ENCODE assay signal across 7 mouse cellular contexts in genomic region chr7:28576271-28576914, GRCm38 (mm10). TPM values are rescaled to one million over a fixed set of nuclear protein-coding genes. Genes with fewer than 3 reads are reported as not detected.
A peak's percentile ranks its signal among the peaks of the same experiment; 100 is the strongest.
DNase-seq lines count a peak whose midpoint lies in the region; ATAC-seq and TF ChIP-seq lines count a peak whose summit lies in the region.

No protein-coding gene starts in this region.

- H3K4me2 ChIP-seq in kidney, embryonic 14.5 days (replicated peaks; ENCODE audit: low read depth, low read length) = no peak overlapping the region
- H3K4me2 ChIP-seq in liver, embryonic 16.5 days (ENCODE audit: low read depth, low read length) = peak overlapping the region; percentile 43
- H3K4me2 ChIP-seq in stomach, postnatal 0 days (replicated peaks; ENCODE audit: low read depth) = peak overlapping the region; percentile 37

- peaks cover 98% of the 10 kb centered on the region for H3K4me1 ChIP-seq in G1E (ENCODE audit: insufficient read depth, low read depth, low read length)
- peaks cover 65% of the 10 kb centered on the region for H3K4me1 ChIP-seq in kidney, embryonic 14.5 days (ENCODE audit: control insufficient read depth, insufficient read depth, low read length)
- H3K4me1 ChIP-seq in liver, embryonic 16.5 days (ENCODE audit: control insufficient read depth, low read depth, low read length) = peaks cover 99% of the 10 kb centered on the region
- H3K4me1 ChIP-seq in stomach, postnatal 0 days (replicated peaks; ENCODE audit: control insufficient read depth, insufficient read depth) = peaks cover 16% of the 10 kb centered on the region

- TF ChIP-seq EP300 in stomach, postnatal 0 days (optimal IDR thresholded peaks at IDR 0.05) = no peak

- WGBS in kidney, embryonic 14.5 days = 72% methylated on average over 5 of the region's 5 CpGs
- 44% methylated on average over 5 of the region's 5 CpGs for WGBS in liver, embryonic 16.5 days (ENCODE audit: insufficient replicate concordance)
- WGBS in stomach, postnatal 0 days = 55% methylated on average over 5 of the region's 5 CpGs

- H3K27ac ChIP-seq in kidney, embryonic 14.5 days (ENCODE audit: low read depth, low read length) = peak overlapping the region; percentile 88
- peak overlapping the region; percentile 71 for H3K27ac ChIP-seq in liver, embryonic 16.5 days (ENCODE audit: low read length)
- H3K27ac ChIP-seq in stomach, postnatal 0 days (replicated peaks) = peak overlapping the region; percentile 94

- intact Hi-C loops in left cerebral cortex, postnatal 36 days (cut with DNase I) = no loop called here

- no peaks in the 10 kb centered on the region for H3K9me3 ChIP-seq in G1E (replicated peaks)
- no peaks in the 10 kb centered on the region for H3K9me3 ChIP-seq in kidney, embryonic 14.5 days (ENCODE audit: control insufficient read depth, low read length)
- no peaks in the 10 kb centered on the region for H3K9me3 ChIP-seq in liver, embryonic 16.5 days (replicated peaks; ENCODE audit: control insufficient read depth, low read length)
- no peaks in the 10 kb centered on the region for H3K9me3 ChIP-seq in stomach, postnatal 0 days (ENCODE audit: control insufficient read depth, low read length)

- H3K36me3 ChIP-seq in G1E (replicated peaks) = peaks cover 93% of the 10 kb centered on the region
- H3K36me3 ChIP-seq in kidney, embryonic 14.5 days (ENCODE audit: control insufficient read depth, insufficient read depth, low read length) = peaks cover 4% of the 10 kb centered on the region; the same call in 1 of the 2 replicates
- H3K36me3 ChIP-seq in liver, embryonic 16.5 days (ENCODE audit: control insufficient read depth, insufficient read depth) = no peaks in the 10 kb centered on the region
- H3K36me3 ChIP-seq in stomach, postnatal 0 days (ENCODE audit: control insufficient read depth, insufficient read depth, low read length) = no peaks in the 10 kb centered on the region

- peak; percentile 15; the same call in 1 of the 2 replicates for ATAC-seq in G1E (ENCODE audit: extremely low read depth, insufficient number of reproducible peaks, low FRiP score, poor library complexity, severe bottlenecking)
- peak; percentile 43 for ATAC-seq in kidney, embryonic 14.5 days (ENCODE audit: low FRiP score, low TSS enrichment)
- ATAC-seq in liver, embryonic 16.5 days (ENCODE audit: low read depth) = peak; percentile 73
- ATAC-seq in stomach, postnatal 0 days (ENCODE audit: low FRiP score, low TSS enrichment) = peak; percentile 80

- DNase-seq in G1E (ENCODE audit: low spot score) = peak; percentile 63
- DNase-seq in brain, adult 2 months (ENCODE audit: low read depth, low spot score) = peak; percentile 51
- DNase-seq in heart, adult 9 months (ENCODE audit: low spot score in 2 of 2) = peak; percentile 55 to 71
- peak; percentile 85 for DNase-seq in stomach, postnatal 0 days (ENCODE audit: low spot score)
- DNase-seq in left cerebral cortex, postnatal 36 days (ENCODE audit: low spot score in 2 of 2) = no peak

- no peaks in the 10 kb centered on the region for H3K27me3 ChIP-seq in G1E (ENCODE audit: insufficient read depth, low read length)
- no peaks in the 10 kb centered on the region for H3K27me3 ChIP-seq in kidney, embryonic 14.5 days (ENCODE audit: control insufficient read depth, insufficient read depth, low read length)
- H3K27me3 ChIP-seq in liver, embryonic 16.5 days (ENCODE audit: control insufficient read depth, insufficient read depth, low read depth, low read length) = no peaks in the 10 kb centered on the region
- H3K27me3 ChIP-seq in stomach, postnatal 0 days (ENCODE audit: control insufficient read depth, insufficient read depth, low read length) = no peaks in the 10 kb centered on the region

- H3K9ac ChIP-seq in kidney, embryonic 14.5 days (ENCODE audit: low read depth, low read length) = no peak overlapping the region; the same call in 1 of the 2 replicates
- H3K9ac ChIP-seq in liver, embryonic 16.5 days (ENCODE audit: low read depth, low read length) = no peak overlapping the region; the same call in 1 of the 2 replicates
- H3K9ac ChIP-seq in stomach, postnatal 0 days (ENCODE audit: low read length) = peak overlapping the region; percentile 23; the same call in 1 of the 2 replicates

- H3K4me3 ChIP-seq in G1E (ENCODE audit: low read depth, low read length) = peak overlapping the region; percentile 58; the same call in 1 of the 2 replicates
- H3K4me3 ChIP-seq in kidney, embryonic 14.5 days (ENCODE audit: low read length) = no peak overlapping the region
- no peak overlapping the region; the same call in 1 of the 2 replicates for H3K4me3 ChIP-seq in liver, embryonic 16.5 days (ENCODE audit: low read depth, low read length)
- no peak overlapping the region for H3K4me3 ChIP-seq in stomach, postnatal 0 days (ENCODE audit: low read depth, low read length)

- TF ChIP-seq CTCF in G1E (IDR thresholded peaks at IDR 0.05; ENCODE audit: low read depth, low read length) = no peak
- no peak for TF ChIP-seq CTCF in stomach, postnatal 0 days (IDR thresholded peaks at IDR 0.05; ENCODE audit: low read depth)

RNA-seq across cellular contexts. Expression of gene Samd4b, which starts 21.6 kb away (rescaled TPM):
- total RNA-seq in G1E (2014; fragmentation: Nextera tagmentation) = 62.7 and 75.9 TPM in 2 replicates
- total RNA-seq in G1E (2017) = 3.8 and 4.4 TPM in 2 replicates
- 88.8 and 104 TPM in 2 replicates for polyA plus RNA-seq in G1E (2012)
- polyA plus RNA-seq in kidney, embryonic 14.5 days (2014; fragmentation: Nextera tagmentation; extraction: Ambion mirVana) = 33.3 and 34.9 TPM in 2 replicates
- polyA plus RNA-seq in liver, embryonic 16.5 days (2015; fragmentation: Nextera tagmentation; extraction: Ambion mirVana) = 2.5 and 3.5 TPM in 2 replicates
- polyA plus RNA-seq in stomach, postnatal 0 days (2015; fragmentation: Nextera tagmentation; extraction: Ambion mirVana) = 9.8 and 12.0 TPM in 2 replicates
- total RNA-seq in left cerebral cortex, postnatal 36 days (2021) = 10 to 100 TPM; 68.7 to 68.8 TPM

RNA-seq across cellular contexts. Expression of gene Pak4, which starts 21.6 kb away (rescaled TPM):
- total RNA-seq in G1E (2014; fragmentation: Nextera tagmentation) (13.2 and 16.0 TPM in 2 replicates), G1E (2017) (5.6 and 6.4 TPM in 2 replicates)
- polyA plus RNA-seq in G1E (2012) = 72.6 and 85.1 TPM in 2 replicates
- 48.3 and 60.7 TPM in 2 replicates for polyA plus RNA-seq in kidney, embryonic 14.5 days (2014; fragmentation: Nextera tagmentation; extraction: Ambion mirVana)
- polyA plus RNA-seq in liver, embryonic 16.5 days (2015; fragmentation: Nextera tagmentation; extraction: Ambion mirVana) = 16.4 and 17.5 TPM in 2 replicates
- polyA plus RNA-seq in stomach, postnatal 0 days (2015; fragmentation: Nextera tagmentation; extraction: Ambion mirVana) = 33.9 and 34.1 TPM in 2 replicates
- total RNA-seq in left cerebral cortex, postnatal 36 days (2021) = 10 to 100 TPM in 1 of 2 experiments, 1 to 10 TPM in 1; 9.0 to 10.4 TPM

RNA-seq across cellular contexts. Expression of gene Nccrp1, which starts 29.3 kb away (rescaled TPM):
- total RNA-seq in G1E (2014; fragmentation: Nextera tagmentation) (not detected in 2 replicates), G1E (2017) (not detected in 2 replicates)
- polyA plus RNA-seq in G1E (2012) = 0.07 TPM in 1 of 2 replicates, not detected in the other
- not detected in 2 replicates for polyA plus RNA-seq in kidney, embryonic 14.5 days (2014; fragmentation: Nextera tagmentation; extraction: Ambion mirVana)
- not detected in 2 replicates for polyA plus RNA-seq in liver, embryonic 16.5 days (2015; fragmentation: Nextera tagmentation; extraction: Ambion mirVana)
- polyA plus RNA-seq in stomach, postnatal 0 days (2015; fragmentation: Nextera tagmentation; extraction: Ambion mirVana) = 20.1 and 27.2 TPM in 2 replicates
- total RNA-seq in left cerebral cortex, postnatal 36 days (2021) = under 1 TPM; 0.27 to 0.52 TPM

RNA-seq across cellular contexts. Expression of gene Sycn, which starts 35.7 kb away (rescaled TPM):
- total RNA-seq in G1E (2014; fragmentation: Nextera tagmentation) (not detected in 2 replicates), G1E (2017) (not detected in 2 replicates)
- polyA plus RNA-seq in G1E (2012) = not detected in 2 replicates
- not detected in 2 replicates for polyA plus RNA-seq in kidney, embryonic 14.5 days (2014; fragmentation: Nextera tagmentation; extraction: Ambion mirVana)
- polyA plus RNA-seq in liver, embryonic 16.5 days (2015; fragmentation: Nextera tagmentation; extraction: Ambion mirVana) = 0.53 and 2.5 TPM in 2 replicates
- polyA plus RNA-seq in stomach, postnatal 0 days (2015; fragmentation: Nextera tagmentation; extraction: Ambion mirVana) = 87.1 and 87.6 TPM in 2 replicates
- total RNA-seq in left cerebral cortex, postnatal 36 days (2021) = not detected

RNA-seq across cellular contexts. Expression of gene Ifnl3, which starts 53.8 kb away (rescaled TPM):
- not detected in 2 replicates for total RNA-seq in G1E (2014; fragmentation: Nextera tagmentation)
- total RNA-seq in G1E (2017) = not detected in 2 replicates
- not detected in 2 replicates for polyA plus RNA-seq in G1E (2012)
- polyA plus RNA-seq in kidney, embryonic 14.5 days (2014; fragmentation: Nextera tagmentation; extraction: Ambion mirVana) = not detected in 2 replicates
- not detected in 2 replicates for polyA plus RNA-seq in liver, embryonic 16.5 days (2015; fragmentation: Nextera tagmentation; extraction: Ambion mirVana)
- polyA plus RNA-seq in stomach, postnatal 0 days (2015; fragmentation: Nextera tagmentation; extraction: Ambion mirVana) = not detected in 2 replicates
- total RNA-seq in left cerebral cortex, postnatal 36 days (2021) = not detected

Comparison
In these comparisons a context has a peak if more than half of its experiments do, and no peak if none do; other contexts are left out.
1. ATAC-seq: peak in every context shown above with its lines; median percentile 80 in stomach, postnatal 0 days; 73 in liver, embryonic 16.5 days; 43 in kidney, embryonic 14.5 days; 15 in G1E.
2. DNase-seq: peak in G1E (single experiment), brain, adult 2 months (single experiment), heart, adult 9 months (2 of 2) and stomach, postnatal 0 days (single experiment); none in left cerebral cortex, postnatal 36 days (0 of 2).
3. RNA of gene Nccrp1, which starts 29.3 kb away (polyA plus RNA-seq): 20.1 to 27.2 TPM in stomach, postnatal 0 days; 0.07 TPM in G1E, not detected in kidney, embryonic 14.5 days and not detected in liver, embryonic 16.5 days; every median in the first group is over 10 times any median in the second.
4. Peak in every context shown above with its lines, with median percentiles within 50 percentile points of each other: H3K27ac ChIP-seq.